ENCODE assay signal across 15 mouse cellular contexts in genomic region chr19:61031570-61031969, GRCm38 (mm10).
"Had no signal": no experiment of that assay in that cellular context is flagged by ENCODE, and none has a peak within 500 bp of the region (broad histone marks: within the 10 kb centered on the region; RNA-seq: fewer than 3 reads in every experiment).

No protein-coding gene starts in this region.

- H3K27ac ChIP-seq: midbrain, embryonic 13.5 days; midbrain, embryonic 15.5 days; neural tube, embryonic 12.5 days; stomach, embryonic 15.5 days; stomach, postnatal 0 days had no signal

- DNase-seq: lung, adult 18-20 months; lung, embryonic 14.5 days; lung, postnatal 10 days; lung, postnatal 4 days; right cerebral cortex, postnatal 14 days; thymus, adult 2 months; thymus, postnatal 25 days; thymus, postnatal 4 days had no signal

- H3K9me3 ChIP-seq: megakaryocyte, embryonic 14.5 days; midbrain, embryonic 13.5 days; midbrain, embryonic 15.5 days; neural tube, embryonic 12.5 days; stomach, embryonic 15.5 days had no signal

- ATAC-seq: midbrain, embryonic 13.5 days; midbrain, embryonic 15.5 days had no signal

- H3K4me1 ChIP-seq: midbrain, embryonic 13.5 days; midbrain, embryonic 15.5 days; neural tube, embryonic 12.5 days; stomach, embryonic 15.5 days had no signal

- H3K27me3 ChIP-seq: megakaryocyte, embryonic 14.5 days; midbrain, embryonic 13.5 days; midbrain, embryonic 15.5 days; neural tube, embryonic 12.5 days; stomach, embryonic 15.5 days had no signal

- H3K9ac ChIP-seq: lung, embryonic 14.5 days; midbrain, embryonic 13.5 days; midbrain, embryonic 15.5 days; neural tube, embryonic 12.5 days; stomach, embryonic 15.5 days had no signal

- H3K36me3 ChIP-seq: midbrain, embryonic 13.5 days; midbrain, embryonic 15.5 days; neural tube, embryonic 12.5 days; stomach, embryonic 15.5 days had no signal

- H3K4me3 ChIP-seq: megakaryocyte, embryonic 14.5 days; midbrain, embryonic 13.5 days; midbrain, embryonic 15.5 days; neural tube, embryonic 12.5 days; stomach, embryonic 15.5 days had no signal

- H3K4me2 ChIP-seq: lung, embryonic 14.5 days; midbrain, embryonic 11.5 days; midbrain, embryonic 13.5 days; midbrain, embryonic 15.5 days; neural tube, embryonic 12.5 days; stomach, embryonic 15.5 days had no signal
